Mouse (Mus musculus) gastrocnemius, postnatal 10 days (tissue): ENCODE data around the gene Ackr4. TPM values are rescaled to one million over a fixed set of nuclear protein-coding genes. Genes with fewer than 3 reads are reported as not detected.
A peak's percentile ranks its signal among the peaks of the same experiment; 100 is the strongest.

Experiments
- DNase-seq: peaks from one replicate; pipeline ENCODE4 v3.0.0; 2021; ENCODE audit warnings: mixed read lengths
- total RNA-seq, 2 experiments: library from RNA; stranded (reverse); gene quantifications; 2 replicates each; pipeline ENCODE4 v1.2.3; 2021

Gene Ackr4
- total RNA-seq, 2 experiments from 2014 or later = 1.9 to 3.6 TPM

- no peak for DNase-seq
Measured at GRCm38 (mm10) chr9:104039742-104040141, 87.0 kb downstream of the Ackr4 start.

- DNase-seq = no peak
Measured at GRCm38 (mm10) chr9:104039031-104039695, 87.6 kb downstream of the Ackr4 start.

- DNase-seq = no peak
Measured at GRCm38 (mm10) chr9:104038266-104038665, 88.5 kb downstream of the Ackr4 start.

- peak; percentile 78 for DNase-seq
Measured at GRCm38 (mm10) chr9:104035261-104036015, 91.3 kb downstream of the Ackr4 start.

GRCm38 (mm10) chr9:104034718-104035117 lies 92.0 kb downstream of the Ackr4 start:
- DNase-seq = no peak

- DNase-seq = no peak
Measured at GRCm38 (mm10) chr9:104034231-104034630, 92.5 kb downstream of the Ackr4 start.

Other genes starting within 250 kb of the Ackr4 start
- 1 to 10 TPM; 3.0 to 4.5 TPM for gene Nphp3, start 124.4 kb downstream of the Ackr4 start, total RNA-seq
- not detected for gene Gm28305, start 86.3 kb downstream of the Ackr4 start, total RNA-seq
- gene Uba5, start 63.8 kb downstream of the Ackr4 start, total RNA-seq = 10 to 100 TPM; 17.0 to 22.6 TPM
- gene Acad11, start 63.6 kb downstream of the Ackr4 start, total RNA-seq = 10 to 100 TPM; 14.3 to 15.1 TPM
- 10 to 100 TPM; 25.8 to 32.5 TPM for gene Dnajc13, start 136.0 kb upstream of the Ackr4 start, total RNA-seq
- gene Acpp, start 210.8 kb upstream of the Ackr4 start, total RNA-seq = under 1 TPM; 0.12 to 0.43 TPM